Mouse (Mus musculus) ovary, adult 10 weeks (tissue): ENCODE data around the gene Srpk1. TPM values are rescaled to one million over a fixed set of nuclear protein-coding genes. Genes with fewer than 3 reads are reported as not detected.

Source experiments
- polyA plus RNA-seq: library from polyadenylated mRNA; stranded (reverse); fragments of 350-450 nt; fragmentation: Illumina TruSeq; extraction: RNeasy Lipid Tissue Mini Kit (QIAGEN cat#74804); gene quantifications from one replicate; pipeline ENCODE4 v1.2.3, GENCODE M21; 2014

Srpk1 gene
- polyA plus RNA-seq = 139 TPM

DNA sequence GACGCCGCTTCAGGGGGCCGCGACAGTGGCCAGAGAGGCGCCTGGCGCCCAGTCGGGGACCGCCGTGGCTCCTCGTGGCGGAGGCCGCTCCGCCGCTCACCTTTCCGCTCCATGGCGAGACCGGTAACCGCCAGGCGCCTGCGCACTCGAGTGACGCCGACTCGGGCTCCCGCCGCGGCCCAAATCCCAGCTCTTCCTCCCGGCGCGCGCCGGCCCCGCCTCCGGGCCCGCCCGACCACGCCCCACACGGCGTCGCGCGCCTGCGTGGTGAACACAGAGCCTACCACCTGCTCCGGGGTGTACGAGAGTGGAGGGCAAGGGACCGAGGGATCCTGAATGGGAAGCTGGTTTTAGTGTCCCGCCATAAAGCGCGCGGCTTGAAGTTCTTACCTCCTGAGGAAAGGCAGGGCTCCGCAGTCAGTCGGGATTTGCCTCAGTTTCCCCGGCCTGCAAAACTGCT is at the start of gene Srpk1:
Srpk1 (minus strand) TSS at position 410 of the 460 bp plus-strand sequence.

DNA sequence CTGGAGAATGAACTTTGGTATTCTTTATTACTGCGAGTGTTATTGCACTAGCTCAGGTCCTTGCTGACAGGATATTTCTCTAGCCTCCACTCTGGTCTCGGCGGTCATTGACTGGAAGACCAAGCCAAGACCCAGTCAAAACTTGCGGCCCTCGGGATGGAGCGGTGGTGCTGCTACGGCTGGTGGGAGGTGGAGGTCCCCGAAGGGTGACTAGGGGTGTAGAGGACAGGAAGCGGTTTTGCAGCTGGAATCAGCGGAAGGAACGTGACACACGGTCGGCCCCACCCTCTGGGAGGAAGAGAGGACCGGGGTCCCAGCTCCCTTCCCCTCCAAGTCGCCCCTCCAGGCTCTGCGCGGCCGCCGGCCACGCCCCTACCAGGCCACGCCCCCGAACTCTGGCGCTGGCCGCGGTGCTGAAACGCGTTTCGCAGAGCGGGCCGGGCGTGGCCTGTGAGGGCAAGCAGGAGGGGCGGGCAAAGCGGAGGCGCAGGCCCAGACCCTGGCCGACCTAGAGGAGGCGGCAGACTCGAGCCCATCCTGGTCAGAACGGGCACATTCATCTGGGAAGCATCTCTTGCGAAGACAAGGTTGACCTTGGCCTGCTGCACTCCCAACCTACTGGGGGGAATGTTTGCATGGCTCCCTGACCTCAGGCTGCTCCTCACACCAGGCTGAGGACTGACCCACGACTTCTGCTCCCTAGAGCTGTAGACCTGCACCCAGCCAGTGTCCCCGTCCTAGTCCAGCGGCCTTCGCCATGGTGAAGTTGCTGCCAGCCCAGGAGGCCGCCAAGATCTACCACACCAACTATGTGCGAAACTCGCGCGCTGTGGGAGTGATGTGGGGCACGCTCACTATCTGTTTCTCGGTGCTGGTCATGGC is 47.0 kb downstream of the Srpk1 start, which contains the start of gene Lhfpl5:
Lhfpl5 (plus strand) TSS at position 398 of the 882 bp plus-strand sequence.

DNA sequence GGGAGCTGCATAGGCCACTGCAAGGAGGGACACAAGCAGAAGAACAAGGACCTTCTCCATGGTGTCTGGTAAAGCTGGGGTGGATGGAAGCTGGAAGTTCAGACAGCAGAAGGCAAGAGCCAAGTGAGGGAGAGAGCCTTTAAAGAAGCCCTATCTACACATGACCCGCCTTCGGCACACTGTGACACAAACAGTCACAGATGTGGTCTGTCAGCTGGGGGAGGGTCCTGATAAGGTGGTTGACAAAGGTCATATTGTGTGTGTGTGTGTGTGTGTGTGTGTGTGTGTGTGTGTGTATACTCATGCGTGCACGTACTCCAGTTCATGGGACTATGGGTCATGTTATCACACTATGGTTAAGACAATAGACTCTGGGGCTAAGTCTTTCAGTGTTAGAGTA is 61.9 kb downstream of the Srpk1 start, which contains the start of gene Clps:
Clps (minus strand) TSS at position 169 of the 400 bp plus-strand sequence.

DNA sequence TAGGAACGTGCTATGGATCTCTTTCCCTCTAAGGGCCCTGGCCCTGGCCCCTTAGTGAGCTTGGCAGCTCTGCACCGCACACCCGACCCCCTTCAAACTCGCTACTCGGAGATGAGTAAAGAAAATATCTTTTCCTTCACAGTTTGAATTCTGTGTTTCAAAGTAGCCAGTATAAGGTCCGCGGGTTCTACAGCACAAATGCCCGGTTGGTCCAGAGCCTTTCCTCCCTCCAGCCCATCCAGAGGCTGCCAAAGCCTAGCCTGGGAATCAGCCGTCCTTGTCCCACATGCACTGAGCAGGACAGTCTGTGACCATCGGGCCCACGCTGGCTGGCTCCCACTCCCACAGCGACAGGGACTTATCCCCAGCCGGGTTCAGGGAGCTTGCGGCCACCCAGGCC is 73.4 kb downstream of the Srpk1 start, which contains the start of gene Clpsl2:
Clpsl2 (plus strand) TSS at position 301 of the 400 bp plus-strand sequence.

Other genes with a start within 250 kb of the Srpk1 start
- gene Fkbp5, start 105.2 kb downstream of the Srpk1 start, polyA plus RNA-seq = 158 TPM
- not detected for gene Armc12, start 91.9 kb downstream of the Srpk1 start, polyA plus RNA-seq
- gene Clpsl2, start 73.3 kb downstream of the Srpk1 start, polyA plus RNA-seq = not detected
- 0.97 TPM for gene Clps, start 61.9 kb downstream of the Srpk1 start, polyA plus RNA-seq
- not detected for gene Lhfpl5, start 47.1 kb downstream of the Srpk1 start, polyA plus RNA-seq
- gene Slc26a8, start 67.5 kb upstream of the Srpk1 start, polyA plus RNA-seq = 0.97 TPM
- 42.5 TPM for gene Mapk14, start 68.6 kb upstream of the Srpk1 start, polyA plus RNA-seq
- 1.9 TPM for gene AC170998.1, start 103.4 kb upstream of the Srpk1 start, polyA plus RNA-seq
- not detected for gene Mapk13, start 146.6 kb upstream of the Srpk1 start, polyA plus RNA-seq
- gene Brpf3, start 178.4 kb upstream of the Srpk1 start, polyA plus RNA-seq = 18.4 TPM
- gene Pnpla1, start 235.7 kb upstream of the Srpk1 start, polyA plus RNA-seq = not detected